Mouse (Mus musculus): ENCODE data around the gene Mylpf. TPM values are rescaled to one million over a fixed set of nuclear protein-coding genes. Genes with fewer than 3 reads are reported as not detected.
"Not testable (repeated sequence)": the region's sequence is repeated elsewhere in the genome, so short reads cannot be mapped to it uniquely, and the experiment has no call there.

Mylpf gene
- polyA plus RNA-seq, 1 experiment from 2014 or later, result 40.4 TPM

DNA sequence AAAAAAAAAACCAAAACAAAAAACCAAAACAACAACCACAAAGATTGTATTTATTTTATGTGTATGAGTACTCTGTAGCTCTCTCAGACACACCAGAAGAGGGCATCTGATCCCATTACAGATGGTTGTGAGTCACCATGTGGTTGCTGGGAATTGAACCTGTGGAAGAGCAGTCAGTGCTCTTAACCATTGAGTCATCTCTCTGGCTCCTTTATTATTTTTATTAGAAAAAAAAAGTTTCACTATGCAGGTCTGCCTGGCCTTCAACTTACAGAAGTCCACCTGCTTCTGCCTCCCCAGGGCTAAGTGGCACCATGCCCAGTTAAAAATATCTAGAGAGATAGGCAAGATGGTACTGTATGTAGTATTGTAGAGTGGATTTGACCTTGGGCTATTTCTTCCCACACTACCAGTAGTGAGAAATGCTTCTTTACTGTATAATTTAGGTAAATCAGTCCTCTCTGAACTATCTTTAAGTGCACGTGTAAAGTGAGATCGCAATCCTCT lies 34.7 kb downstream of the Mylpf start:
- no peaks in the 10 kb centered on the region for H3K27me3 ChIP-seq (ENCODE audit: insufficient read depth, poor library complexity, severe bottlenecking)
- peak overlapping the region; percentile 97 for H3K27ac ChIP-seq
- no peaks in the 10 kb centered on the region for H3K9me3 ChIP-seq
- WGBS, result 31% methylated on average over 2 of the region's 2 CpGs
- peaks cover 32% of the 10 kb centered on the region for H3K36me3 ChIP-seq
- H3K4me3 ChIP-seq, result peak overlapping the region; percentile 89
- no peak for DNase-seq (ENCODE audit: low spot score)
- H3K4me1 ChIP-seq, result peaks cover 34% of the 10 kb centered on the region

DNA sequence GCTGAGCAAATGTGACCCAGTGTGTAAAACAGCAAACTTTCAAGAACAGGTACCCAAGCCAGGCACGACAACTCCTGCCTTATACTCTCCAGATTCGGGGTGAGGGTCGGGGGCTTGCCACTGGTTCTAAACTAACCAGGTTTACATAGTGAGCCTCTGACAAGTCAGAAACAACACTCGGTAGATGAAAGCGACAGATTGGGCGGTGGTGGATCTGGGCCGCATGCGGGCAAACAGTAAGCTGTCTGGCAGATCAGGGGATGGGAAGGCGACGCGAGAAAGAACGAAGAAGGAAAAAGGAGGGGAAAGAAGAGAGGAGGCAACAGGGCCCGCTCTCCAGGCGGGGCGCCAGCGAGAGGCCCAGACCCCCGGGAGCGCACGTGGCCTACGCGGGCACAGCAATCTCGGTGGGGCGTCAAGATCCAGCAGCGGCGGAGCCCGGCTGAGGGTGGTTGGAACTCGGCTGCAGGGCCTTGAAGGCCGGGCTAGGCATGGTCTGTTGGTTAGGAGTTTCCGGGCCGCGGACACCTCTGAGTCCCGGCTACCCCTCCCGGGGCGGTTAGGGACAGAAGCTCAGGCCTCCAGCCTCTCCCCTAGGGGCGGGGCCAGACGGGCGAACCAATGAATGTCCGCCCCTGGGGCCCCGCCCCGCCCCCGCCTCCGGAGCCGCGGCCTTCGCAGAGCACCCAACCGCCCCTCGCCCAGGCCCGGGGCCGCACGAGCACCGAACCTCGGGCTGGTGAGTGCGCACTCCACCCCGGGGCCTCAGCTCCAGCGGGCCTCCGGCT lies 35.4 kb downstream of the Mylpf start, which contains the start of gene Zfp771:
Gene Zfp771, plus strand, starts transcription at position 405 of the 788 bp plus-strand sequence.
- H3K4me1 ChIP-seq, result peaks cover 34% of the 10 kb centered on the region
- 1% methylated on average over 56 of the region's 56 CpGs for WGBS

DNA sequence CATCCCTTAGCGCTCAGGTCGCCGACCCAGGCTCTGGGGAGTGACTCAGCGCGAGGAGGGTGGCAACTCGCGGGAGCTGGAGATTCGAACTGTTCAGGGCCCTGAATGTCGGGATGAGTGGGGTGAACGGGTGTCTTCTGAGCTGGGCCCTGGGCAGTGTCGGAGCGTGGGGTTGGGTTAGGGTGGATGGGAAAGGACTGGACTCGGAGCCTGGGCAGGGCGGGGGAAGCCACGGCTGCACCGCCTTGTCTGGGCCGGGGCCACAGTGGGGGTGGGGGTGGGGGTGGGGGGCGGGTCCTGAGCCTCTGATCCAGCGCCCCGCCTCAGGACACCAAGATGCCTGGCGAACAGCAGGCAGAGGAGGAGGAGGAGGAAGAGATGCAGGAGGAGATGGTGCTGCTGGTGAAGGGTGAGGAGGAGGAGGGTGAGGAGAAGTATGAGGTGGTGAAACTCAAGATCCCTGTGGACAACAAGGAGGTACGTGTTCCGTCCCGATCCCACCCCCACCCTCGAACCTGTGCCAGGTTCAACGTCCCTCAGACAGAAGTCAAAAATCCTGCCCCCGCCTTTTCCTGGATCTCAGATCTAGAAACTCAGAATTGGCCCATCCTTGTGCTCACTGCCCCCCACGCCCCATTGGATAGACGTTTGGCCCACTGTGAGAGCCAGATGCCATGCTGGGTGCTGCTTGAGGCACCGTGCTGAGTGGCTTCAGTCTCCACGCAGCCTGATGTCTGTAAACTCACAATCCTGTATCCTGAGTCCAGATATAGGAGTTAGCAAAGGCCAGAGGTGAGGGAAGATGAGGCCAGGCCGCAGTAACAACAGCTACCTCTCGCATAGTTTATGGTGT lies 36.2 kb downstream of the Mylpf start:
- no peak for DNase-seq (ENCODE audit: low spot score)
- Histone ChIP-seq H3K4me1 (peaks cover 34% of the 10 kb centered on the region), H3K4me3 (peak overlapping the region; percentile 89), H3K36me3 (peaks cover 32% of the 10 kb centered on the region; the same call in 1 of the 2 replicates), H3K9me3 (no peaks in the 10 kb centered on the region), H3K27me3 (ENCODE audit: insufficient read depth, poor library complexity, severe bottlenecking) (no peaks in the 10 kb centered on the region), H3K27ac (peak overlapping the region; percentile 97)
- WGBS, result 15% methylated on average over 31 of the region's 33 CpGs

More for the DNA sequence above, 35.4 kb downstream of the Mylpf start, which contains the start of gene Zfp771:
- H3K4me3 ChIP-seq, result peak within 1 kb of the TSS; percentile 89
- peak within 1 kb of the TSS; percentile 97 for H3K27ac ChIP-seq
- no peaks in the 10 kb centered on the region for H3K27me3 ChIP-seq (ENCODE audit: insufficient read depth, poor library complexity, severe bottlenecking)
- DNase-seq (ENCODE audit: low spot score), result peak; percentile 97
- H3K9me3 ChIP-seq, result no peaks in the 10 kb centered on the region
- H3K36me3 ChIP-seq, result peaks cover 25% of the 10 kb centered on the region; the same call in 1 of the 2 replicates

- not testable (repeated sequence) for H3K27ac ChIP-seq; H3K4me3 ChIP-seq; DNase-seq (ENCODE audit: low spot score); H3K9me3 ChIP-seq; H3K27me3 ChIP-seq (ENCODE audit: insufficient read depth, poor library complexity, severe bottlenecking)
- Histone ChIP-seq H3K36me3 (peaks cover 46% of the 10 kb centered on the region; the same call in 1 of the 2 replicates), H3K4me1 (peaks cover 28% of the 10 kb centered on the region)
- 91% methylated on average over 8 of the region's 8 CpGs for WGBS
These were observed 41.8 kb downstream of the Mylpf start for GRCm38 (mm10) chr7:127250511-127250910.

- DNase-seq (ENCODE audit: low spot score), result no peak
- Histone ChIP-seq H3K9me3 (no peaks in the 10 kb centered on the region), H3K27ac (no peak overlapping the region), H3K4me3 (no peak overlapping the region; the same call in 1 of the 2 replicates), H3K4me1 (peaks cover 15% of the 10 kb centered on the region), H3K27me3 (ENCODE audit: insufficient read depth, poor library complexity, severe bottlenecking) (no peaks in the 10 kb centered on the region), H3K36me3 (peaks cover 45% of the 10 kb centered on the region)
- WGBS, result 85% methylated on average over 2 of the region's 2 CpGs
These were observed 43.7 kb downstream of the Mylpf start for GRCm38 (mm10) chr7:127252414-127252813.

DNA sequence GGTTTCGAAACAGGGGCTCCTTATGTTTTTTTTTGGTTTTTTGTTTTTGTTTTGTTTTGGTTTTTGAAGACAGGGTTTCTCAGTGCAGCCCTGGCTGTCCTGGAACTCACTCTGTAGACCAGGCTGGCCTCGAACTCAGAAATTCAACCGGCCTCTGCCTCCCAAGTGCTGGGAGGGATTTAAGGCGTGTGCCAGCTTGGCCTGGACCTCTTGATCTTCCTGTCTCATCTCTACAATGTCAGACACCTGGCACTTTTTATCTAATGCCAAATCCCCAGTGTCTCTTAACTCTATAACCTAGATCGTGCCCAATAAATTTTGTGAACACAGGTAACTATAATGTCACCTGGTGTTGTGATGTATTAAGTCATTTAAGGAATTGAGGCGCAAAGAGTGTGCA lies 44.7 kb downstream of the Mylpf start:
- H3K4me1 ChIP-seq, result peaks cover 15% of the 10 kb centered on the region
- 79% methylated on average over 6 of the region's 6 CpGs for WGBS
- H3K36me3 ChIP-seq, result peaks cover 45% of the 10 kb centered on the region
- peak overlapping the region; percentile 73 for H3K4me3 ChIP-seq
- no peak for DNase-seq (ENCODE audit: low spot score)
- no peaks in the 10 kb centered on the region for H3K27me3 ChIP-seq (ENCODE audit: insufficient read depth, poor library complexity, severe bottlenecking)
- H3K27ac ChIP-seq, result peak overlapping the region; percentile 87
- H3K9me3 ChIP-seq, result no peaks in the 10 kb centered on the region

- peak overlapping the region; percentile 87 for H3K27ac ChIP-seq
- peak; percentile 97 for DNase-seq (ENCODE audit: low spot score)
- peaks cover 21% of the 10 kb centered on the region for H3K4me1 ChIP-seq
- no peaks in the 10 kb centered on the region for H3K27me3 ChIP-seq (ENCODE audit: insufficient read depth, poor library complexity, severe bottlenecking)
- H3K36me3 ChIP-seq, result peaks cover 43% of the 10 kb centered on the region
- peak overlapping the region; percentile 73 for H3K4me3 ChIP-seq
- H3K9me3 ChIP-seq, result no peaks in the 10 kb centered on the region
- 1% methylated on average over 136 of the region's 136 CpGs for WGBS
These were observed 45.4 kb downstream of the Mylpf start for GRCm38 (mm10) chr7:127253821-127254769.

- Histone ChIP-seq H3K36me3 (peaks cover 34% of the 10 kb centered on the region), H3K4me1 (peaks cover 28% of the 10 kb centered on the region), H3K27me3 (ENCODE audit: insufficient read depth, poor library complexity, severe bottlenecking) (no peaks in the 10 kb centered on the region), H3K4me3 (peak overlapping the region; percentile 73), H3K9me3 (no peaks in the 10 kb centered on the region), H3K27ac (peak overlapping the region; percentile 87)
- no peak for DNase-seq (ENCODE audit: low spot score)
- WGBS, result 30% methylated on average over 4 of the region's 4 CpGs
These were observed 46.3 kb downstream of the Mylpf start for GRCm38 (mm10) chr7:127255008-127255407.

DNA sequence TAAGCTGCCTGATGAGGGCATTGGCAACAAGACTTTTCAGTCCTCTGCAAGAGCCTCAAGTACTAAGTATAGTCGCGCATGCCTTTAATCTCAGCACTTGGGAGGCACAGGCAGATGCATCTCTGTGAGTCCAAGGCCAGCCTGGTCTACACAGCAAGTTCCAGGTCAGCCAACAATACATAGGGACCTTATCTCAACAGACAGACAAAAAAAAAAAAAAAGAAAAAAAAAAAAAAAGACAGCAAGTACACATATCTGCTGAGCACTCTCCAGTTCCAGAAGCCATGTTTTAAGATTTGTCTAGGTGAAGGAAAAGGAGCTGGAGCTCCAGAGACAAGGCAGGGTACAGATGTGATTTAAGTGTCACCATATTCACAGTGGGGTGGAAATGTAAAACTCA lies 47.3 kb downstream of the Mylpf start:
- no peaks in the 10 kb centered on the region for H3K9me3 ChIP-seq
- H3K36me3 ChIP-seq, result peaks cover 34% of the 10 kb centered on the region
- H3K4me1 ChIP-seq, result peaks cover 29% of the 10 kb centered on the region
- no peaks in the 10 kb centered on the region for H3K27me3 ChIP-seq (ENCODE audit: insufficient read depth, poor library complexity, severe bottlenecking)
- WGBS, result 86% methylated on average over 2 of the region's 2 CpGs
- DNase-seq (ENCODE audit: low spot score), result no peak
- no peak overlapping the region for H3K4me3 ChIP-seq
- no peak overlapping the region for H3K27ac ChIP-seq

GRCm38 (mm10) chr7:127256518-127256917 lies 47.8 kb downstream of the Mylpf start:
- no peak for DNase-seq (ENCODE audit: low spot score)

GRCm38 (mm10) chr7:127259186-127259905 lies 50.7 kb downstream of the Mylpf start:
- Histone ChIP-seq H3K27me3 (ENCODE audit: insufficient read depth, poor library complexity, severe bottlenecking) (no peaks in the 10 kb centered on the region), H3K36me3 (peaks cover 22% of the 10 kb centered on the region), H3K4me1 (peaks cover 27% of the 10 kb centered on the region), H3K9me3 (no peaks in the 10 kb centered on the region), H3K4me3 (peak overlapping the region; percentile 76), H3K27ac (no peak overlapping the region)
- WGBS, result 70% methylated on average over 8 of the region's 8 CpGs
- DNase-seq (ENCODE audit: low spot score), result no peak

More at GRCm38 (mm10) chr7:127256518-127256917, 47.8 kb downstream of the Mylpf start:
- Histone ChIP-seq H3K4me3 (no peak overlapping the region), H3K27ac (no peak overlapping the region), H3K27me3 (ENCODE audit: insufficient read depth, poor library complexity, severe bottlenecking) (no peaks in the 10 kb centered on the region), H3K4me1 (peaks cover 34% of the 10 kb centered on the region), H3K36me3 (peaks cover 32% of the 10 kb centered on the region), H3K9me3 (no peaks in the 10 kb centered on the region)
- 88% methylated on average over 5 of the region's 5 CpGs for WGBS
